Mouse (Mus musculus): ENCODE results near the gene Ermard.
"Not testable (repeated sequence)": the region's sequence is repeated elsewhere in the genome, so short reads cannot be mapped to it uniquely, and the experiment has no call there.

Ermard gene

GRCm38 (mm10) chr17:15041175-15041729 is at the start of gene Ermard, which contains the start of the genes Tcte3 and Gm3448:
Gene Ermard (plus strand): TSS chr17:15041208.
Gene Tcte3 (minus strand): TSS chr17:15041488.
Gene Gm3448 (minus strand): TSS chr17:15041537.
- not testable (repeated sequence) for DNase-seq (ENCODE audit: low spot score)

- not testable (repeated sequence) for DNase-seq (ENCODE audit: low spot score)
Measured at GRCm38 (mm10) chr17:14992522-14993138, 48.4 kb upstream of the Ermard start.

GRCm38 (mm10) chr17:14993139-14993832 is 47.7 kb upstream of the Ermard start:
- DNase-seq (ENCODE audit: low spot score): not testable (repeated sequence)

- DNase-seq (ENCODE audit: low spot score): not testable (repeated sequence)
Measured at GRCm38 (mm10) chr17:14994140-14994539, 46.9 kb upstream of the Ermard start.

DNA sequence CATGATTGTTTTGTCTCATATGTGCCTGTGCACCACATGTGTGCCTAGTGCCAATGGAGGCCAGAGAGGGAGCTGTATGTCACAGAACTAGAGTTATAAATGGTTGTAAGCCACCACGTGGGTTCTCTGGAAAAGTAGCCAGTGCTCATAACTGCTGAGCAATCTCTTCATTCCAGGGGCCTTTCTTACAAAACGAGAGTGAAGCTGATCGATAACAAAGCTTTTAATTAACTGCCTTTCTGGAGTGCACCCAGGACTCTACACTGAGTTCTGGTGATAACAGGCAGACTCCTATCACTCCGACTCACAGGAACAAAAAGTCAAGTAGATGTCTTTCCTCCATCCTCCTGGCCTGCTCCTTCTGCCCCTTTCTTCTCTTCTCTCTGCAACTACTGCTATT is 41.0 kb upstream of the Ermard start:
- not testable (repeated sequence) for DNase-seq (ENCODE audit: low spot score)

GRCm38 (mm10) chr17:15009088-15009487 is 31.9 kb upstream of the Ermard start:
- not testable (repeated sequence) for DNase-seq (ENCODE audit: low spot score)

- DNase-seq (ENCODE audit: low spot score): not testable (repeated sequence)
Measured at GRCm38 (mm10) chr17:15009706-15010413, 31.1 kb upstream of the Ermard start, which contains the start of gene Gm3435. Gene Gm3435 (plus strand): TSS chr17:15010176.

GRCm38 (mm10) chr17:15021503-15022220 is 19.3 kb upstream of the Ermard start:
- DNase-seq (ENCODE audit: low spot score): not testable (repeated sequence)

DNA sequence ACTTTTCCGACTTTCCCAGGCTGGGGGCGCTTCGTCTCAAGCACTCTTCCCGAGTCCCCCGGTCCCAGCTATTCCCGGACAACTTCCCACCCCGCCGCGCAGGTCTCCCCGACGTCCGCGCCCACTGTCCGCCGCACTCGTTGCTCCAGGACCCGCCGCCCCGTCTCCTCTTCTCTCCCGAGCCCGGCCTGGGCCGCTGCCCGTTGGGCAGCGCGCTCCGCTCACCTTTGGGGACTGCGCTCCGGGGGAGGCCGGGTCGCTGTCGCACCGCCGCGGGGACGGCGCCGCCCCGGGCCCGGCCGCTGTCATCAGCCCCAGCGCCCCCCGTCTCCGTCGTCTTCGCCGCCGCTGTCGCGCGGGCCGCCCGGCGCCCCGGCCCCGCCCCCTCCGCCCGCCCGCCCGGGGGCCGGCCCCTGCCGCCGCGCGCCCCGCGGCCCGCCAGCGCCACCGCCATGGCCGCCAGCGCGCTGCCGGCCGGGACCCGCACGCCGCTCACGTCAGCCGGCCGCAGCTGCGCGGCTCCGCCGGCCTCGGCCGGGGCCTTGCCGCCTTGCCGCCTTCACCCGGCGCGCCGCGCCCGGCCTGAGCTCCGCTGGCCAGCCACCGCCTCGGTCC is 17.0 kb upstream of the Ermard start:
- not testable (repeated sequence) for DNase-seq (ENCODE audit: low spot score)

DNA sequence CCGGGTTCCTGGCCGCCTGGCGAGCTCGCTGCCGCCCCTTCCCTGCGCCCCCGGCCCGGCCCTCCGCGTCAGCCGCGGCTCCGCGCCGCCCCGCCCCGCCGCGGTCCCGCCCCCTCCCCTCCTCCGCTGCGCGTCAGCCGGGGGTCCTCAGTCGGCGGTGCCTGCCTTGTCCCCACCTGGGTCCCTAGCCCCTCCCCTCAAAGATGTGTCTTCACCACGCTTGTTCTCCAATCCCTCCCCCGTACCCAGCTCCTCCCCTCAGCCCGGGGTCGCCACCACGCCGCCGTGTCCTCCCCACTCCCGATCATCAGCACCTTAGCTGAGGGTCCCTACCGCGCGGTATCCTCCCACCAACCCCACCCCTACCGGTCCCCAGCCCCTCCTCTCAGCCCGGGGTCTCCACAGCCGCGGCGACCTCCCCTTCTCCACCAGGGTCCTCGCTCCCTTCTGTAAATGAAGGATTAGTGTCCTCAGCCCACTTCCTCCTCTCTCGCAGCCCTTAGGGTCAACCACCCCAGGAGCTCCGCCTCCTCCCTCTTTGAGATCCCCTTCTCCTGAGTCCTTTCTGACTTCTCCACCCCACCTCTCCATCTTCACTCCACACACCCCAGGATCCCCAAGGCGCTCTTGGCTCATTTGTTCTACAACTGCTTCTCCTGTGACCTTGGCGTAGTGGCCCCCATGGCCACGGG is 16.4 kb upstream of the Ermard start:
- DNase-seq (ENCODE audit: low spot score): not testable (repeated sequence)

DNA sequence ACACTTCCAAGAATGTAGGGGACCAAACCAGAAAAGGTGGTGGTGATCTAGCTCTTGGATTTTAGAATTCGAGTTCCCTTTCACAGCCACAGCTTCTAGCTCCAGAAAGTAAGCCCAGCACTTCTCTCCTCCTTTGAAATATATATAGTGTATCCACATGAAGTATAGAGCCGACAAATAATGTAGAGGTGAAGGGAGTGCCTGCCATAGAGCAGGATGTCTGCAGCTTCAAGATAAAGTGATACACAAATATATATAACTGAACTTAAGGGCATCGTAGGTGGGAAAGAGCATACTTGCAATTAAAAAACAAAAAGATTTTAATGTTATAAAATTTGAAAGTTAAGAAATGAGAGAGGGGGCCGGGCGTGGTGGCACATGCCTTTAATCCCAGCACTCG is 15.5 kb upstream of the Ermard start:
- not testable (repeated sequence) for DNase-seq (ENCODE audit: low spot score)

GRCm38 (mm10) chr17:15031414-15031813 is 9.6 kb upstream of the Ermard start:
- not testable (repeated sequence) for DNase-seq (ENCODE audit: low spot score)

- DNase-seq (ENCODE audit: low spot score): not testable (repeated sequence)
Measured at GRCm38 (mm10) chr17:15040455-15040854, 553 bp upstream of the Ermard start.

DNA sequence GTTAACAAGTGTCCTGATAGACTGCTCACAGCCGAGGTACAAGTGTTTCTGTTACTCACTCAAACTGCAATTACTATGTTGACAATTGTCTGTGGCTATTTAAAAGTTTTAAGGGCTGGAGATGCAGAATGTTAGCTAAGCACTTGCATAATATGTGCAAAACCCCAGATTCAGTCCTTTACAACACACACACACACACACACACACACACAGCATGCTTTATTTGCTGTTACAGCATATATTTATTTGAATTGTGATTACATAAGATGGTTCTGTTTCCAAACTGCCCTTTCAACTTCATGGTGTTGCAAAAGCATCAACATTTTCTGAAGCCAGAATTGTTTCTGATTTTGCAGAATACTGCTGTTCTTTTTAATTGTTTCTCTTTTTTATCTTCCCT is 9.3 kb downstream of the Ermard start:
- DNase-seq (ENCODE audit: low spot score): not testable (repeated sequence)

DNA sequence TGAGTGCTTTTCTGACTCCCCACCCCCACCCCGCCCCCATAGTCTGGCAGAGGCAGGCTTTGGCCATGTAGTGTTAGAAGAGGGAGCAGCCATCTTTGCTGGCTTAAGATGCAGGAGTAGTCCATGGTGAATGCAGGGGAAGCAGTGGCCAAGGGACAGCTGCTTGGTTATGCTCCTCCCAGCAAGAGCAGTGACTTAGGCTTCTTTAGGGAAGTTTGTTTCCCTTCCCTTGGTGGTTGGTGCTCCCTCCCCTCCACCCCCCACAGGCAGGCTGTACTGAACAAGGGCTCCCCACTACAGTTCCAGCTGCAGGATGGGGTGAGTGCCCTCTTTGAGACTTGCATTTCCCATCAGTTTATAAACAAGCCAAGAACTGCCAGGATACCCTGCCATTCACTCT is 11.8 kb downstream of the Ermard start:
- DNase-seq (ENCODE audit: low spot score): not testable (repeated sequence)

DNA sequence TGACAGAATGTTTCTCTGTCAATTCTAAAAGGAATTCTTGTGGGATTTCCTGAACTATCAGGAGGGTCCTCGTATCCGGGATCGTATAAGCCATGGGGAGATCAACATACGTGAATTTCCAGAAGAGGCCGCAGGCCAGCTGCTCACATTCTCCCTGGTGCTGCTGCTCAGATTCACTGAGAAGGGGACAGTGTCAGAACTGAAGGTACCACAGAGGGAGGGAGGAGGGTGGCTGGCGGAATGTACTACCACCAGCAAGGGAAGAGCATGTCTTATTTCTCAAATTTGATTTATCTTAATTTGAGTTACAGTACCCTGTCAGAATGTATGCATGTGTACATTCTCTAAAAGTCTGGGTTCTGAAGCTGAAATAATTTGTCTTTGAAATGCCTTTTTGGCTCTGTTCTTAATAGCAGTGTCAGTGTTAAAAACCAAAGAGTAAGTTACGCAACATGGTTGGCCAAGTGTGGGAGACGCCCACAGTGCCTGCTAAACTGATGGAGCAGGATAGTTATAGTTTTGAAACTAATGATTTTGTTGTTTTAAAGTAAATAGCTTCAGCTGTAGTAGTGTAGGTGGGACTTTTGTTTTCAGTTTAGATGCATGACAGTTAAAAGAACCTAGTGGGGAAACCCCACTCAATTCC is 12.3 kb downstream of the Ermard start:
- DNase-seq (ENCODE audit: low spot score): not testable (repeated sequence)

DNA sequence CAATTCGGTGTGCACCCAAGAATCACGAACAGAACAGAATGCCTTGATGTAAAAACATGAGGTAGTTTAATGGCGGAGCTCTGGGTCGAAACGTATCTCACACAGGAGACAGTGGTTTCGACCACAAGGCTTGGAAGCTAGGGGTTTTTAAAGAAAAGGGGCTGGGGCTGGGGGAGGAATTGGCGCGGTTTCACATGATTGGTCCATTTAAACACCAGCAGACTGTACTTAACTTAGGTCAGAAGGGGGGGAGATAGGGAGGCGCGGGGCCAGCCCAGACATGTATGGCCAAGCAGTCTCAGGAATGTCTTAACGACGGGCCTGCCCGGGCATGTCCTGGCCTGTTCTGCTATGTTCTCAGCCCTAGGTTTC is 12.8 kb downstream of the Ermard start:
- DNase-seq (ENCODE audit: low spot score): not testable (repeated sequence)

- DNase-seq (ENCODE audit: low spot score): no peak
Measured at GRCm38 (mm10) chr17:15055925-15056324, 14.9 kb downstream of the Ermard start.

- DNase-seq (ENCODE audit: low spot score): no peak
Measured at GRCm38 (mm10) chr17:15058161-15058591, 17.2 kb downstream of the Ermard start.

DNA sequence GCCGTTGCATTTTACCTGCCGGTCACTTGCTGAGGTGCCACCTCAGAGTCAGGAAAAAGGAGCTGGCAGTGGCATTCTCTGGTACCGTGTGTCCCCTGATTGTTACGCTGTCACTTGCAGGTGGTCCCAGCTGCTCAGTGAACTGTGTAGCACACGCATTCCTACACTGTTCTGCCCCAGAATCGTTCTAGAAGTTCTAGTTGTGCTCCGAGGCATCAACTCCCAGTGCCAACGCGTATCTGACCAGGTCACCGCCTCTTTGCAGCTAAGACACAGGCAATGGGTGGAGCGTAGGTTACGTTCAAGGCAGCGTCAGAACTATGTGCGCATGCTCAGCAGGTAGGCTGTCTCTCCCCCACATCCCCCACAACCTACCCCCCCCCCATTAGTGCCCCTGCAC is 18.6 kb downstream of the Ermard start:
- DNase-seq (ENCODE audit: low spot score): no peak
